Mouse (Mus musculus): ENCODE measurements around the gene Klrb1f.

DNA sequence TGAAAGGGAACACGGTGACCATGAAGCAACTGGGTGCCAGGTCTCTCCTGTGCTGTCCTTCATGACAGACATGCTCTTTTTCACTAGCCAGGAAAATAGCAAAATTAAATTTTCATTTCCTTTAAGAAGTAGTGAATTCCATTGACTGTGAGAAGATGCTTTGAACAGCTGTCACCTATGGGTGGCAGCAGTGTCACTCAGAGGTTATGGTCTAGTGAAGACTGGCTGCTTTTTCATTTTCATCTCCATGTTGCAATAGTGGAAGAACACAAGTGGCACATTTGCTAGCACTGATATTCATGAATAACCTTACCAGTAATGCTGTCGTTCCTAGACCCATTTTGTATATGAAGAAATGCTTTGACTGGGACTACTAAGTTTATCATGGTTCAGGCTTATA, 12.3 kb upstream of the Klrb1f start:
- no peak for TF ChIP-seq CTCF (IDR thresholded peaks at IDR 0.05; ENCODE audit: borderline replicate concordance, control insufficient read depth, extremely low read depth, insufficient read depth, low read length, poor library complexity)
- TF ChIP-seq POLR2A (IDR thresholded peaks at IDR 0.05; ENCODE audit: control insufficient read depth, extremely low read depth, insufficient read depth, low read length, poor library complexity), result no peak
